Mouse (Mus musculus): ENCODE results near the gene Tstd2. TPM values are rescaled to one million over a fixed set of nuclear protein-coding genes. Genes with fewer than 3 reads are reported as not detected.
A peak's percentile ranks its signal among the peaks of the same experiment; 100 is the strongest.

Gene Tstd2
- 25.9 and 26.8 TPM in 2 replicates for polyA plus RNA-seq (2015; fragmentation: Nextera tagmentation; extraction: Ambion mirVana)

GRCm38 (mm10) chr4:46138287-46139222, at the start of gene Tstd2, which contains the start of gene Ncbp1:
Gene Tstd2 (minus strand): TSS chr4:46138694.
Gene Ncbp1 (plus strand): TSS chr4:46138613.
- no peaks in the 10 kb centered on the region for H3K27me3 ChIP-seq (replicated peaks)
- peaks cover 28% of the 10 kb centered on the region for H3K36me3 ChIP-seq
- H3K4me2 ChIP-seq, result peak within 1 kb of the TSS; percentile 79
- peak within 1 kb of the TSS; percentile 86 for H3K4me3 ChIP-seq
- H3K9me3 ChIP-seq, result no peaks in the 10 kb centered on the region
- ATAC-seq (ENCODE audit: extremely low read depth, insufficient number of reproducible peaks, low FRiP score, low TSS enrichment), result peak; percentile 66
- peak within 1 kb of the TSS; percentile 94 for H3K9ac ChIP-seq
- peak within 1 kb of the TSS; percentile 96 for H3K27ac ChIP-seq (replicated peaks)
- peaks cover 28% of the 10 kb centered on the region for H3K4me1 ChIP-seq
- WGBS, result under 1% methylated on average over 89 of the region's 90 CpGs

GRCm38 (mm10) chr4:46186466-46186865, 48.0 kb upstream of the Tstd2 start:
- Histone ChIP-seq H3K27me3 (replicated peaks) (no peaks in the 10 kb centered on the region), H3K4me2 (no peak overlapping the region), H3K9me3 (no peaks in the 10 kb centered on the region), H3K9ac (no peak overlapping the region), H3K27ac (replicated peaks) (no peak overlapping the region), H3K36me3 (peaks cover 93% of the 10 kb centered on the region), H3K4me1 (no peaks in the 10 kb centered on the region), H3K4me3 (no peak overlapping the region)
- ATAC-seq (ENCODE audit: extremely low read depth, insufficient number of reproducible peaks, low FRiP score, low TSS enrichment), result no peak
- WGBS, result 73% methylated on average over 3 of the region's 3 CpGs

GRCm38 (mm10) chr4:46185890-46186289, 47.4 kb upstream of the Tstd2 start:
- Histone ChIP-seq H3K27ac (replicated peaks) (no peak overlapping the region), H3K9ac (no peak overlapping the region), H3K27me3 (replicated peaks) (no peaks in the 10 kb centered on the region), H3K4me3 (no peak overlapping the region), H3K36me3 (peaks cover 93% of the 10 kb centered on the region), H3K9me3 (no peaks in the 10 kb centered on the region), H3K4me1 (no peaks in the 10 kb centered on the region), H3K4me2 (no peak overlapping the region)
- no peak for ATAC-seq (ENCODE audit: extremely low read depth, insufficient number of reproducible peaks, low FRiP score, low TSS enrichment)
- WGBS, result 85% methylated on average over 9 of the region's 9 CpGs

DNA sequence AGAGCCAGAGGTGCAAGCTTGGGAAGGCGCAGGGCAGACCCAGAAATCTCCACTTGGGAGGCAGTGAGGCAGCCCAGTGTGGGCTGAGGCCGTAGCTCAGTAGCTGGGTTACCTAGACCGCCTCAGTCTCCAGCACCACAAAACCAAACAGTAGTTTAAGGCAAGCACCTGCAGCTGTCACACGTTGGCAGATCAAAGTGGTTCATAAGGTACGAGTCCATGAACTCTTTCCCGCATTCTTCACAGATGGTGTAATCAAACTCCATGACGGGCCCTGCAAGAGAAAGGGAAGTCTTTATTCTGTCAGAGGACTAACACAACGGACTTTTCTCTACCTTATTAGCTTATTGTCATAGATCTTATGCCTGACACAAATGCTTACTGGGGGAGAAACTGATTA, 46.9 kb upstream of the Tstd2 start:
- 66% methylated on average over 8 of the region's 8 CpGs for WGBS

GRCm38 (mm10) chr4:46182181-46182580, 43.7 kb upstream of the Tstd2 start:
- Histone ChIP-seq H3K9ac (no peak overlapping the region), H3K4me3 (no peak overlapping the region), H3K4me2 (no peak overlapping the region), H3K27me3 (replicated peaks) (no peaks in the 10 kb centered on the region), H3K4me1 (no peaks in the 10 kb centered on the region), H3K9me3 (no peaks in the 10 kb centered on the region), H3K27ac (replicated peaks) (no peak overlapping the region), H3K36me3 (peaks cover 93% of the 10 kb centered on the region)
- no peak for ATAC-seq (ENCODE audit: extremely low read depth, insufficient number of reproducible peaks, low FRiP score, low TSS enrichment)
- WGBS, result 87% methylated on average over 7 of the region's 7 CpGs

More for the DNA sequence above, 46.9 kb upstream of the Tstd2 start:
- Histone ChIP-seq H3K36me3 (peaks cover 93% of the 10 kb centered on the region), H3K4me3 (no peak overlapping the region), H3K9ac (no peak overlapping the region), H3K4me2 (no peak overlapping the region), H3K4me1 (no peaks in the 10 kb centered on the region), H3K27ac (replicated peaks) (no peak overlapping the region), H3K27me3 (replicated peaks) (no peaks in the 10 kb centered on the region), H3K9me3 (no peaks in the 10 kb centered on the region)
- no peak for ATAC-seq (ENCODE audit: extremely low read depth, insufficient number of reproducible peaks, low FRiP score, low TSS enrichment)

DNA sequence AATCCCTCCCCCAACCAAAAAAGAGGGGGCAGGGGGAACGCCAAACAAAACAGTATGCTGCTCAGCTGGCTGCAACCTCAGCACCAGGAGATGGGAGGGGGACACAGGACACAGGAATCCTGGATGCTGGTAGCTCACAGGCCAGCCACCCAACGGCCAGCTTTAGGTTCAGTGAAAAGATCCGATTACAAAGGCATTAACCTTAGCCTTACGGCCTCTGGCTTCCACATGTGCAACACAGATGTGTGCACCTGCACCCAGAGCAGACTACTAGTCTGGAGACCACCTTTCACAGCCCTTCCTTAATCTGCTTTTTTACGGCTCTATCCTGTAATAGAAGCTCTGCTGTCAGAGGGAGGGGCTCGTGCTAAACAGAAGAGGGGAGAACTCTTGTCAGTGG, 42.7 kb upstream of the Tstd2 start:
- no peaks in the 10 kb centered on the region for H3K27me3 ChIP-seq (replicated peaks)
- H3K36me3 ChIP-seq, result peaks cover 99% of the 10 kb centered on the region
- no peak overlapping the region for H3K27ac ChIP-seq (replicated peaks)
- 80% methylated on average over 6 of the region's 6 CpGs for WGBS
- no peaks in the 10 kb centered on the region for H3K9me3 ChIP-seq
- no peak overlapping the region for H3K4me2 ChIP-seq
- no peak overlapping the region for H3K9ac ChIP-seq
- no peak for ATAC-seq (ENCODE audit: extremely low read depth, insufficient number of reproducible peaks, low FRiP score, low TSS enrichment)
- H3K4me1 ChIP-seq, result no peaks in the 10 kb centered on the region
- no peak overlapping the region for H3K4me3 ChIP-seq

- H3K4me1 ChIP-seq, result no peaks in the 10 kb centered on the region
- no peaks in the 10 kb centered on the region for H3K27me3 ChIP-seq (replicated peaks)
- no peak overlapping the region for H3K9ac ChIP-seq
- no peak overlapping the region for H3K27ac ChIP-seq (replicated peaks)
- H3K36me3 ChIP-seq, result peaks cover 98% of the 10 kb centered on the region
- H3K9me3 ChIP-seq, result no peaks in the 10 kb centered on the region
- H3K4me2 ChIP-seq, result no peak overlapping the region
- ATAC-seq (ENCODE audit: extremely low read depth, insufficient number of reproducible peaks, low FRiP score, low TSS enrichment), result no peak
- 85% methylated on average over 7 of the region's 7 CpGs for WGBS
- H3K4me3 ChIP-seq, result no peak overlapping the region
Measured at GRCm38 (mm10) chr4:46177496-46177895, 39.0 kb upstream of the Tstd2 start.

DNA sequence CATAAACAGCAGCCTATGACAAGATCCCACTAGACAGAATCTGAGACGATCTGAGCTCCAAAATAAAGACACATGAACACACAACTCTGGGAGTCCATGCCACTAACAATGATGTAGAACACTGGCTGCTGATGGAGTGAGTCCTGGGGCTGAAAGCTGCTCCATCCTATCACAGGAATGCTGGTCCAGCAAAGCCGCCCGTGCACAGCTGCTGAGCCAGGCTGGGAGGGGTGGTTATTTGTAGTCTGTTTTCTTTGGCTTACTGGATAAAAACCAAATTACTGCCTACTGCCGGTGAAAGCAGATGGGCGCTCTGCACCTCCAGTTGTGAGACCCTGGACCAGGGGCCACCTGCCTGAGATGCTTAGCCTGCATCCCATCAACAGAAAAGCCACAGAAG, 38.5 kb upstream of the Tstd2 start:
- Histone ChIP-seq H3K4me2 (no peak overlapping the region), H3K27ac (replicated peaks) (no peak overlapping the region), H3K9ac (no peak overlapping the region), H3K4me3 (no peak overlapping the region), H3K4me1 (no peaks in the 10 kb centered on the region), H3K9me3 (no peaks in the 10 kb centered on the region), H3K27me3 (replicated peaks) (no peaks in the 10 kb centered on the region), H3K36me3 (peaks cover 98% of the 10 kb centered on the region)
- ATAC-seq (ENCODE audit: extremely low read depth, insufficient number of reproducible peaks, low FRiP score, low TSS enrichment), result no peak
- WGBS, result 72% methylated on average over 5 of the region's 5 CpGs

DNA sequence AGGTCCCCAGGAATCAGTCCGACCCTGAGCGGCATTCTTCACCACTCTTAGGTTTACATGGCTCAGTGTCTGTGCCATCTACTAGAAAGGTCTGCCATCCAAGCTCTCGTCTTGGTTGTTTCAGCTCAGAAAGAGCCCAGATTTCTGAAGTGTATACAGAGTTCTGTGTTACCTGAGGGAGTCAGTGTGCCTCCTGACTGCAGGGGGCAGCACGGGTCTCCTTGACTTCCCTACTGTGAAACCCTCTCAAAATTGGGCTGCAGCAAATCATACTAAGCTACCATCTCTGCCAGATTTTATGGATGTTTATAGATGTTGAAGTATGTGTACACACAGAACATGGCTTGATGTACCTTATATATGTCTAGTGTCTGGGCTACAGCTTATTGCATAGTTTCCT, 37.8 kb upstream of the Tstd2 start:
- Histone ChIP-seq H3K4me3 (no peak overlapping the region), H3K4me1 (no peaks in the 10 kb centered on the region), H3K4me2 (no peak overlapping the region), H3K27me3 (replicated peaks) (no peaks in the 10 kb centered on the region), H3K36me3 (peaks cover 98% of the 10 kb centered on the region), H3K27ac (replicated peaks) (no peak overlapping the region), H3K9me3 (no peaks in the 10 kb centered on the region), H3K9ac (no peak overlapping the region)
- whole genome bisulfite sequencing, result 72% methylated on average over 4 of the region's 4 CpGs
- no peak for ATAC-seq (ENCODE audit: extremely low read depth, insufficient number of reproducible peaks, low FRiP score, low TSS enrichment)

GRCm38 (mm10) chr4:46171761-46172160, 33.3 kb upstream of the Tstd2 start:
- no peak for ATAC-seq (ENCODE audit: extremely low read depth, insufficient number of reproducible peaks, low FRiP score, low TSS enrichment)
- H3K9ac ChIP-seq, result no peak overlapping the region
- no peak overlapping the region for H3K4me2 ChIP-seq
- no peaks in the 10 kb centered on the region for H3K4me1 ChIP-seq
- peaks cover 98% of the 10 kb centered on the region for H3K36me3 ChIP-seq
- H3K27ac ChIP-seq (replicated peaks), result no peak overlapping the region
- no peaks in the 10 kb centered on the region for H3K27me3 ChIP-seq (replicated peaks)
- H3K9me3 ChIP-seq, result no peaks in the 10 kb centered on the region
- WGBS, result 64% methylated on average over 7 of the region's 7 CpGs
- H3K4me3 ChIP-seq, result no peak overlapping the region

DNA sequence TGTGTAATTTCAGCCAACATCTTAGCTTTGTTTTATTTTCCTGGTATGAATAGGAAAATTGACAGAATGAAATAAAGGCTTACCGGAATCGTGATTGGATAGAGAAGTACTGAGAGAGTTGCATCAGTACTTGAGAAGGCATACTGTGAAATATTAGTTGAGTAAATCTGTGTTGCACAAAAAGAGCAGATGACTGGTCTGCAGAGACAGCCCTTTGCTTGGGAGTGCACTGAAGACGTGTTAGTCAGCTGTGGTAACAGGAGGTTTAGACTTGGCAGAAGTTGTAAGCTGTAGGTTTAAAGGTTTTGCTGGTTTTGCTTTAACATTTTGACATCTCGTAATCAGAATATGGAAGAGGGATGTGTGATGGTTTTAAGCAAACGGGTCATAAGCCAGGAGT, 27.3 kb upstream of the Tstd2 start:
- ATAC-seq (ENCODE audit: extremely low read depth, insufficient number of reproducible peaks, low FRiP score, low TSS enrichment), result no peak
- Histone ChIP-seq H3K4me3 (no peak overlapping the region), H3K27ac (replicated peaks) (no peak overlapping the region), H3K4me2 (no peak overlapping the region), H3K36me3 (peaks cover 100% of the 10 kb centered on the region), H3K9ac (no peak overlapping the region), H3K27me3 (replicated peaks) (no peaks in the 10 kb centered on the region), H3K4me1 (no peaks in the 10 kb centered on the region), H3K9me3 (no peaks in the 10 kb centered on the region)
- WGBS, result 93% methylated on average over 5 of the region's 5 CpGs

DNA sequence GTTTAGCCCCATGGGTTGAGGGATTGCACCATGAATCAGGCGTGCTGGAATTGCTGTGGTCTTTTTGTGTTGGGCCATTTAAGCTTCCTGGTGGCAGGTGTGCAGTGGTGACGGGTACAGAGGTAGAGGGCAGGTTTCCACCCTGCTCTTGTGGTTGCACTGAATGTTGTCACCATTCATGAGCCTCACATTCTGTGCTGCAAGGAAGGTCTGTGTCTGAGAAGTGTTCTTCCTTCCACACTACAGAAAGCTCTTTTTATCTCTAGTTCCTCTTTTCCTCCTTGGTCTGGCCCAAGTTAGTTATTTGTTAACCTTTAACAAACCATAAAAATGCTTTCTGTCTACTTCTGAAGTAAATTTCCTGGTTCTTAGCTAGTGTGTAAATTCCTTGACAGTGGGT, 25.5 kb upstream of the Tstd2 start:
- Histone ChIP-seq H3K36me3 (peaks cover 100% of the 10 kb centered on the region), H3K4me2 (no peak overlapping the region), H3K9ac (no peak overlapping the region), H3K4me1 (no peaks in the 10 kb centered on the region), H3K4me3 (no peak overlapping the region), H3K27me3 (replicated peaks) (no peaks in the 10 kb centered on the region), H3K27ac (replicated peaks) (no peak overlapping the region), H3K9me3 (no peaks in the 10 kb centered on the region)
- ATAC-seq (ENCODE audit: extremely low read depth, insufficient number of reproducible peaks, low FRiP score, low TSS enrichment), result no peak
- WGBS, result 83% methylated on average over 2 of the region's 2 CpGs
